Mouse (Mus musculus): ENCODE measurements around the gene Cadps.

GRCm38 (mm10) chr14:12348089-12348488 lies 474.8 kb downstream of the Cadps start, which contains the start of gene Fezf2:
- TF ChIP-seq CTCF (IDR thresholded peaks at IDR 0.05) (no peak), EP300 (IDR thresholded peaks at IDR 0.05; ENCODE audit: insufficient read depth, low read depth, low read length) (no peak)

Measured in heart, adult 2 months (tissue).